Mouse (Mus musculus) intestine, postnatal 0 days (tissue): ENCODE data around the gene Tmc8. TPM values are rescaled to one million over a fixed set of nuclear protein-coding genes. Genes with fewer than 3 reads are reported as not detected.

Experiments
- ATAC-seq: fragments of 200-750 bp; cut with Nextera tagmentation; 2 replicates; pipeline ENCODE4 v1.8.0; 2017; ENCODE audit warnings: mild to moderate bottlenecking, moderate TSS enrichment, moderate library complexity
- H3K27ac ChIP-seq: fragments of 300-500 bp; sonication (generic); 2 replicates; pipeline ENCODE4 v1.5.1; 2014; ENCODE audit warnings: mild to moderate bottlenecking, low read depth, low read length, moderate library complexity
- H3K27me3 ChIP-seq: fragments of 300-500 bp; sonication (generic); replicated peaks from 2 replicates; pipeline ENCODE4 v1.6.1; 2014; ENCODE audit warnings: low read length, mixed read lengths; ENCODE audit not compliant: control insufficient read depth, insufficient read depth
- H3K36me3 ChIP-seq: fragments of 300-500 bp; sonication (generic); 2 replicates; pipeline ENCODE4 v1.6.1; 2014; ENCODE audit warnings: mild to moderate bottlenecking, moderate library complexity; ENCODE audit not compliant: control insufficient read depth, insufficient read depth
- H3K4me1 ChIP-seq: fragments of 300-500 bp; sonication (generic); replicated peaks from 2 replicates; pipeline ENCODE4 v1.6.1; 2014; ENCODE audit warnings: antibody characterized with exemption, low read length, mixed read lengths; ENCODE audit not compliant: control insufficient read depth, insufficient read depth
- H3K4me2 ChIP-seq: fragments of 300-500 bp; sonication (generic); replicated peaks from 2 replicates; pipeline ENCODE4 v1.6.1; 2014; ENCODE audit warnings: low read depth, mild to moderate bottlenecking, moderate library complexity
- H3K4me3 ChIP-seq: fragments of 300-500 bp; sonication (generic); 2 replicates; pipeline ENCODE4 v1.5.1; 2014; ENCODE audit warnings: low read depth, low read length
- H3K9ac ChIP-seq: fragments of 300-500 bp; sonication (generic); 2 replicates; pipeline ENCODE4 v1.6.1; 2014; ENCODE audit warnings: mild to moderate bottlenecking, low read depth, low read length
- H3K9me3 ChIP-seq: fragments of 300-500 bp; sonication (generic); 2 replicates; pipeline ENCODE4 v1.6.1; 2016; ENCODE audit warnings: mixed run types; ENCODE audit not compliant: control insufficient read depth
- CTCF ChIP-seq: sonication (generic); IDR thresholded peaks from 2 replicates; pipeline ENCODE4 v1.5.1; 2016; ENCODE audit warnings: low read depth, mild to moderate bottlenecking, control low read depth, antibody characterized with exemption, moderate library complexity
- WGBS: fragments of 180-500 bp; shearing (Covaris S2); extraction: QIAGEN DNeasy Blood & Tissue Kit; methylation state at CpG from one replicate; pipeline ENCODE4 v1.1.7; 2014; 5-methylcytosine and 5-hydroxymethylcytosine counted together
- polyA plus RNA-seq: library from polyadenylated mRNA; unstranded; fragments of >200 nt; fragmentation: Nextera tagmentation; extraction: Ambion mirVana; gene quantifications from 2 replicates; pipeline ENCODE4 v1.2.1, GENCODE M21; 2015

Tmc8 gene
- 18.2 TPM in 2 replicates for polyA plus RNA-seq

DNA sequence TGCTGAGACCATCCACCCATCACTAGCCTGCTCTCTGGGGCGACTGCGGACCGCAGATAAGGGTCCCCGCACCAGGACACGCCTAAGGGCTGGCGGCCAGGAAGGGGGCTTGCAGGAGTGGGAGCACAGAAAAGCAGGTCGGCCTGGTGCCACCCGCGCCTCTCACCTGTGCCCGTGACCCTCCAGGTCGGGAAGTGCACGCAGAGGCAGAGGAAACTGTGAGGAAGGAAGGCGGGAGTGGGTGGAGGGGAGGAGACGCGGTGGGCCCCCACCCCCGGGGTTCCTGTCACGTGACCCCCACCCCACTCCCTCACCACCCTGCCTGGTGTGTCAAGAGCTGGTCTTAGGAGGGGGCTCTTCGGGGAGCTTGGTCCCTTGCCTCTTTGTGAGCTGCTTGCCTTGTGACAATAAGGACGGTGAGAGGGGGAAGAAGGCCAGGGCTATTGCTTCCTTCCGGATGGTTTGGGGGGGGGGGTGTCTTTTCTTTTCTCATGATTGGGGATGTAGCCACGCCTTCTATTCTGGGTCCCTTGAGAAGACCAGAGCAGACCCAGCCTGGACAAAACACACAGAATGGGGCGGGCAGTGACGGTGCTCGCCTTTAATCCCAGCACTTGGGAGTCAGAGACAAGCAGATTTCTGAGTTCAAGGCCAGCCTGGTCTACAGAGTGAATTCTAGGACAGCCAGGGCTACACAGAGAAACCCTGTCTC, at the start of gene Tmc8, which contains the start of gene Tmc6:
TSS of gene Tmc8 (plus strand) at position 84 of the 712 bp plus-strand sequence.
TSS of gene Tmc6 (minus strand) at position 206 of the 712 bp plus-strand sequence.
- Histone ChIP-seq H3K9ac (no peak within 1 kb of the TSS), H3K4me2 (peak within 1 kb of the TSS; percentile 95), H3K27ac (peak within 1 kb of the TSS; percentile 94), H3K4me3 (peak within 1 kb of the TSS; percentile 55), H3K36me3 (peaks cover 12% of the 10 kb centered on the region; the same call in 1 of the 2 replicates), H3K4me1 (peaks cover 17% of the 10 kb centered on the region; the same call in 1 of the 2 replicates), H3K27me3 (no peaks in the 10 kb centered on the region), H3K9me3 (no peaks in the 10 kb centered on the region)
- 57% methylated on average over 23 of the region's 24 CpGs for WGBS
- ATAC-seq = no peak
- TF ChIP-seq CTCF = no peak

DNA sequence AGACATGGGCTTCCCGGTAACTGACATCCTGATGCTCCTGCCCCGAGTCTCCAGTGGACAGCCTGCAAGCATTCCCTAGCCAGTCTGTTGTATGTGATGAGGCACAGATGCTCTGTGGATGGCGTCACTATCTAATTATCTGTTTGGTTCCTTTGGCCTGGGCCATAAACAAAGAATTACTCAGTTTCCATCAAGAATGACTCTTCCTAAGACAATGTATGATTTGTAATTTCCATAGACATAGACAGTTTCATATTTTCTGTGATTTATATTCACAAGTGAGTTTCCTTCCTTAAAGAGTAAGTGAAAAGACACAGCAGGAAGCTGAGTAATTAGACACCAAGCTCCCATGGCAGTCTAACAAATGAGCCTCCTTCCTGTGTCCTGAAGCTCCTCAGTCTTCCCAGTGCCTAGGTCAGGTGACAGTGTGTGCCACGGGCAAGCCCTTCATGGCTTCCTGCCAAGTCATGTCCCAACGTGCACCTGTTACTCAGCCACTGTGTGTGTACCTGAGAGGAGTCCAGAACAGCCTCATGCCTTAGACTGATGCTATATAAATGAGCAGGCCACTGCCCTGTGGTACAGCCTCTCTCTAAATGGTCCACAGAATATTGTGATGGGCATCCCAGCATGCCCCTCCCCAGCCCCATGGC, 45.7 kb upstream of the Tmc8 start:
- H3K4me1 ChIP-seq = no peaks in the 10 kb centered on the region
- ATAC-seq = peak; percentile 92
- H3K9ac ChIP-seq = no peak overlapping the region
- no peaks in the 10 kb centered on the region for H3K27me3 ChIP-seq
- H3K4me2 ChIP-seq = no peak overlapping the region
- H3K36me3 ChIP-seq = peaks cover 40% of the 10 kb centered on the region
- no peak for TF ChIP-seq CTCF
- WGBS = 50% methylated on average over 5 of the region's 5 CpGs
- H3K27ac ChIP-seq = 0 out of 2 replicates have a peak overlapping the region, but pooled peaks have one; percentile 1
- no peaks in the 10 kb centered on the region for H3K9me3 ChIP-seq
- no peak overlapping the region for H3K4me3 ChIP-seq

DNA sequence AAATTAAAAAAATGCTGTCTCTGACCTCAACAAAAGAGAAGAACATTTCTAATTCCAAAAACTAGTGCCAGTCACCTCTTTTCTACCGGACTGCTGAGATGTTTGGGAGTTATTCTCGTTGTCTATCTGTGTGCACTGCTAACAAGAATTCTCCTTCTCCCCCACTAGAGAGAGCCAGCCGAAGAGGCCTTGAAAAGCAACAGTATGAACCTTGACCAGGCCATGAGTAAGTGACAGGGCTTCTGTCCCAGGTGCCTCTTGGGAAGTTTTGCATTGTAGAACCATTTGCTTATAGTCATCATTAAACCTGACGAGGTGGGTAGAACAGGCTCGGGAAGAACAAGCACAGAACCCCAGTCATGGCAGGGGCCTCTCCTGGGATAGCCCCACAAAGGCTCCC, 43.8 kb upstream of the Tmc8 start:
- no peak overlapping the region for H3K9ac ChIP-seq
- H3K9me3 ChIP-seq = no peaks in the 10 kb centered on the region
- ATAC-seq = no peak
- peak; percentile 18; the same call in 1 of the 2 replicates for TF ChIP-seq CTCF
- no peaks in the 10 kb centered on the region for H3K4me1 ChIP-seq
- H3K36me3 ChIP-seq = peaks cover 60% of the 10 kb centered on the region
- no peak overlapping the region for H3K4me3 ChIP-seq
- no peaks in the 10 kb centered on the region for H3K27me3 ChIP-seq
- WGBS = 72% methylated on average over 5 of the region's 5 CpGs
- H3K27ac ChIP-seq = no peak overlapping the region
- H3K4me2 ChIP-seq = no peak overlapping the region

GRCm38 (mm10) chr11:117741128-117741527, 40.7 kb upstream of the Tmc8 start:
- 94% methylated on average over 6 of the region's 6 CpGs for WGBS
- no peak for ATAC-seq
- Histone ChIP-seq H3K27ac (no peak overlapping the region), H3K4me2 (no peak overlapping the region), H3K9ac (no peak overlapping the region), H3K4me1 (no peaks in the 10 kb centered on the region), H3K4me3 (no peak overlapping the region), H3K27me3 (no peaks in the 10 kb centered on the region), H3K36me3 (peaks cover 84% of the 10 kb centered on the region), H3K9me3 (no peaks in the 10 kb centered on the region)
- no peak for TF ChIP-seq CTCF

GRCm38 (mm10) chr11:117742243-117742642, 39.6 kb upstream of the Tmc8 start:
- Histone ChIP-seq H3K4me2 (no peak overlapping the region), H3K9ac (no peak overlapping the region), H3K4me3 (no peak overlapping the region), H3K27me3 (no peaks in the 10 kb centered on the region), H3K9me3 (no peaks in the 10 kb centered on the region), H3K36me3 (peaks cover 91% of the 10 kb centered on the region), H3K4me1 (no peaks in the 10 kb centered on the region), H3K27ac (no peak overlapping the region)
- ATAC-seq = no peak
- no peak for TF ChIP-seq CTCF
- WGBS = 87% methylated on average over 8 of the region's 8 CpGs

- no peaks in the 10 kb centered on the region for H3K9me3 ChIP-seq
- H3K4me1 ChIP-seq = no peaks in the 10 kb centered on the region
- H3K36me3 ChIP-seq = peaks cover 93% of the 10 kb centered on the region
- no peak for ATAC-seq
- H3K27me3 ChIP-seq = no peaks in the 10 kb centered on the region
- H3K9ac ChIP-seq = no peak overlapping the region
- H3K4me2 ChIP-seq = no peak overlapping the region
- no peak overlapping the region for H3K4me3 ChIP-seq
- WGBS = 86% methylated on average over 8 of the region's 8 CpGs
- no peak overlapping the region for H3K27ac ChIP-seq
- TF ChIP-seq CTCF = no peak
Measured at GRCm38 (mm10) chr11:117742715-117743114, 39.2 kb upstream of the Tmc8 start.
